Mouse (Mus musculus) forebrain, embryonic 12.5 days (tissue): ENCODE results near the gene Mrpl21. TPM values are rescaled to one million over a fixed set of nuclear protein-coding genes. Genes with fewer than 3 reads are reported as not detected.

Experiments
- ATAC-seq: fragments of 200-750 bp; cut with Nextera tagmentation; 2 replicates; pipeline ENCODE4 v1.8.0; 2017; ENCODE audit warnings: moderate TSS enrichment; ENCODE audit not compliant: low FRiP score
- H3K27ac ChIP-seq: fragments of 300-500 bp; sonication (generic); 2 replicates; pipeline ENCODE4 v1.5.1; 2016; ENCODE audit warnings: mild to moderate bottlenecking
- H3K27me3 ChIP-seq: fragments of 300-500 bp; sonication (generic); 2 replicates; pipeline ENCODE4 v1.6.1; 2016; ENCODE audit warnings: mild to moderate bottlenecking
- H3K36me3 ChIP-seq: fragments of 300-500 bp; sonication (generic); replicated peaks from 2 replicates; pipeline ENCODE4 v1.6.1; 2016; ENCODE audit warnings: mild to moderate bottlenecking
- H3K4me1 ChIP-seq: fragments of 300-500 bp; sonication (generic); 2 replicates; pipeline ENCODE4 v1.6.1; 2016
- H3K4me2 ChIP-seq: fragments of 300-500 bp; sonication (generic); 2 replicates; pipeline ENCODE4 v1.6.1; 2016; ENCODE audit warnings: mild to moderate bottlenecking, moderate library complexity
- H3K4me3 ChIP-seq: fragments of 300-500 bp; sonication (generic); replicated peaks from 2 replicates; pipeline ENCODE4 v1.5.1; 2016; ENCODE audit warnings: mild to moderate bottlenecking
- H3K9ac ChIP-seq: fragments of 300-500 bp; sonication (generic); 2 replicates; pipeline ENCODE4 v1.6.1; 2016; ENCODE audit warnings: mild to moderate bottlenecking
- H3K9me3 ChIP-seq: fragments of 300-500 bp; sonication (generic); 2 replicates; pipeline ENCODE4 v1.6.1; 2016
- WGBS: fragments of 180-500 bp; shearing (Covaris S2); methylation state at CpG from one replicate; pipeline ENCODE4 v1.1.7; 2016; 5-methylcytosine and 5-hydroxymethylcytosine counted together
- microRNA-seq: library from miRNA; unstranded; fragments of <30 nt; microRNA quantifications from one replicate; pipeline ENCODE4, GENCODE M21; 2017
- polyA plus RNA-seq: library from polyadenylated mRNA; unstranded; fragments of >200 nt; fragmentation: Nextera tagmentation; extraction: Ambion mirVana; gene quantifications from 2 replicates; pipeline ENCODE4 v1.2.1, GENCODE M21; 2016

The Mrpl21 gene
- polyA plus RNA-seq, 1 experiment from 2014 or later = 124 TPM

- no peak for ATAC-seq
- H3K27me3 ChIP-seq = no peaks in the 10 kb centered on the region
Observed at GRCm38 (mm10) chr19:3333247-3333646, 50.5 kb downstream of the Mrpl21 start.

DNA sequence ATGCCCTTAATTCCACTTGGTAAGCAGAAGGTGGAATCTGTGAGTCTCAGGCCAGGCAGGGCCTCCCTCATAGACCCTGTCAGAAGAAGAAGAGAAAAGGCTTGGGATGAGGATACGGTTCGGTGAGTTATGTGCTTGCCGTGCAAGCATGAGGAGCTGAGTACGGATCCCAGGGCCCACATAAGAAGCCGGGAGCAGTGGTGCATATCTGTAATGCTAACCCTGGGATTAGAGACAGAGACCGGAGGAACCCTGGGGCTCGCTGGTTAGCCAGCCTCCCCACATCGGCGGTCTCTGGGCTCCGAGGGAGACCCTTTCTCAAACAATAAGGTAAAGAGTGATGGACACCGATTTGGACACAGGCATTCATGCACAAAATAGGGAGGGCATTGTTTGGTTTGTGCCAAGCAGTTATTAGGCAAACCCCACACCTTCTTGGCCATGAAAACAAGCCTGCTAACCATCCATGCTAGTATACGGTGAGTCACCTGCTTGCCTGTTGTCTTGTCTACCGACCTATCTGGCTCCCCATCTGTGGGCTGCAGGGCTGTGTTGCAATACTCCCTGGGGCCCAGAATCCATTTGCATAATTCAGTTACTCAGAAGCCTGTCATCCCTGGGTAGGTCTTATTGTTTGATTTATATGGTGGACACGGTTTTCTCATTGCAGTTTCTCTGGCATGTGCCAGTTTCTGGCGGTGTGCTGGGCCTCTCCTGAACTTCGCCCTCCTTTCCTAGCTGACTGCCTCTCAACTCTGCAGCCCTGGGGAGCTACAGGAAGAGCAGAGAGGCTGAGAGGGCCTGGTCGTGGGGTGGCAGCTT, 51.2 kb downstream of the Mrpl21 start:
- WGBS = 55% methylated on average over 17 of the region's 17 CpGs
- no peak for ATAC-seq
- Histone ChIP-seq H3K9me3 (no peaks in the 10 kb centered on the region), H3K9ac (no peak overlapping the region), H3K27ac (no peak overlapping the region), H3K27me3 (no peaks in the 10 kb centered on the region), H3K4me1 (peaks cover 18% of the 10 kb centered on the region), H3K4me2 (no peak overlapping the region), H3K4me3 (no peak overlapping the region), H3K36me3 (no peaks in the 10 kb centered on the region)

More at GRCm38 (mm10) chr19:3333247-3333646, 50.5 kb downstream of the Mrpl21 start:
- H3K9ac ChIP-seq = no peak overlapping the region
- H3K4me1 ChIP-seq = peaks cover 18% of the 10 kb centered on the region
- no peaks in the 10 kb centered on the region for H3K36me3 ChIP-seq
- no peak overlapping the region for H3K27ac ChIP-seq
- no peaks in the 10 kb centered on the region for H3K9me3 ChIP-seq
- H3K4me3 ChIP-seq = no peak overlapping the region
- no peak overlapping the region for H3K4me2 ChIP-seq
- 72% methylated on average over 6 of the region's 6 CpGs for WGBS

DNA sequence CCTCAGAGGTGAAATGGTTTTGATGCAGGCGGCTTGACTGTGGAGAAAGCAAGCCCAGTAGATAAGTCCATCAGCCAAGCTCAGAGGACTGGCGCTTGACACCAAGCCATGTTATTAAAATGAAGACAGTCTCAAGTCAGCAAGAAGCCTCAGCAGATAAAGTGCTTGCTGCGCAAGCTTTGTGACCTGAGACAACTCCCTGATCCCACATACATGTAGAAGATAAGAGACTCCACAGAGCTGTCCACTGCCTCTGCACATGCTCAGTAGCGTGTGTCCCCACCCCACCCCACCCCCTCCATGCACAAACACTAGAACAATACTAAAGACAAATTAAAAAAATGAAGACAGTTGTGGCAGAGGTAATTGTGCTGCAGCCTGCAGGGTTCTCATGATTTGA, 51.8 kb downstream of the Mrpl21 start:
- peaks cover 18% of the 10 kb centered on the region for H3K4me1 ChIP-seq
- 89% methylated on average over 4 of the region's 4 CpGs for WGBS
- no peak overlapping the region for H3K4me2 ChIP-seq
- no peak overlapping the region for H3K9ac ChIP-seq
- no peaks in the 10 kb centered on the region for H3K9me3 ChIP-seq
- H3K27ac ChIP-seq = no peak overlapping the region
- no peak for ATAC-seq
- H3K36me3 ChIP-seq = no peaks in the 10 kb centered on the region
- no peaks in the 10 kb centered on the region for H3K27me3 ChIP-seq
- H3K4me3 ChIP-seq = no peak overlapping the region

DNA sequence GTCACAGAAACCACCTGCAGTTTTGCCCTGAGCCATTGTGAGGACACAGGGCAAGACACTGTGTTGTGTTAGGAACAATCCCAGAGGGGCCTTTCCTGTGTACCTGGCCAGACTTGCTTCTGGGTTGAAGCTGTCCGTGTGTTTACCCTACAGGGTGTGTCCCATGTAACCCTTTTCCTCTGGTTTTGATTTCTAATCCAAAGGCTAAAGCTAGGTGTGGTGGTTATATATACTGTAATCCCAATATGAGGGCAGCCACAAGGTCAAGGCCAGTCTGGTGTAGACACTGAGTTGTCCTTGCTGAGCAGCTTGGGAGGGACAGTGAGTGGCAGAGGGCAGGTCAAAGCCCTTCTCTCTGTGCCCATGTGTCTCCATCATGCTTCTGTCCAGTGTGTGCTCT, 53.2 kb downstream of the Mrpl21 start:
- ATAC-seq = no peak
- no peak overlapping the region for H3K4me3 ChIP-seq
- H3K27me3 ChIP-seq = no peaks in the 10 kb centered on the region
- peaks cover 18% of the 10 kb centered on the region for H3K4me1 ChIP-seq
- 84% methylated on average over 1 of the region's 1 CpGs for WGBS
- no peak overlapping the region for H3K4me2 ChIP-seq
- H3K27ac ChIP-seq = no peak overlapping the region
- no peak overlapping the region for H3K9ac ChIP-seq
- no peaks in the 10 kb centered on the region for H3K9me3 ChIP-seq
- no peaks in the 10 kb centered on the region for H3K36me3 ChIP-seq

DNA sequence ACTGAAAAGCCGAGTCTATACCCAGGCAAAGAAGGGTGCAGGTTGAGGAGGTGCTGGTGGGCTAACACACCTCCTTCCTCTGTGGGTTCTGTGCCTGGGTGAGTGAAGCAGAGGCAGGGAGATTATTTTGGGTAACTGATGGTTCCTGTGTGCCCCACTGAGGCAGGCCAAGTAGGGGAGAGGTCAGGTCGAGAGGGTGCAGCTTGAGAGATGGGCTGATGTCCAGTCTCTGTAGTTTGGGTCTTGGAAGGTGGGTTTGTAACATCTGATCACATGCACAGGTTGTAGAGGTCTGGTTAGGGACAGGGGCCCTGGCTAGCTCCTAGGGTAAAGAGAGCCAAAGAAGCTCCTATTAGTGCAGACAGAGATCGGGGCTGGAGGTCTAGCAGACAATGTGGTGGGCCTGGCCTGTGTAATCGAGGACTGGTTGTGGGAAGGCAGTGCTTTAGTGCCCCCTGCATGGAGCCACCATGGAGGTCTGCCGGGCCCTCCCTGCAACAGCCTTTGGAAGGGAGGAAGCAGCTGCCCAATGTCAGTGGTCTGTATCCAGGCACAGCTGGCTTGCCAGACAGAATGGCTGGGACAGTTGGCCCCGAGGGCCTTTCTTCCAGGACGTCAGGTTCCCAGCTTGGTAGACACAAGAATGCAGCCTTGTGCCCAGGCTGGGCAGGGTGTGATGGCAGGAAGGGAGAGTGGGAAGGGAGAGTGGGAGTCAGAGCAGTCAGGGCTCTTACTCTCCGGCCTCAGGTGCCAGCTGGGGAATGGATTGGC, 54.0 kb downstream of the Mrpl21 start:
- Histone ChIP-seq H3K4me3 (no peak overlapping the region), H3K27me3 (no peaks in the 10 kb centered on the region), H3K9me3 (no peaks in the 10 kb centered on the region), H3K27ac (no peak overlapping the region), H3K4me2 (no peak overlapping the region), H3K36me3 (no peaks in the 10 kb centered on the region), H3K9ac (no peak overlapping the region), H3K4me1 (peaks cover 18% of the 10 kb centered on the region)
- WGBS = 70% methylated on average over 8 of the region's 8 CpGs
- ATAC-seq = no peak

GRCm38 (mm10) chr19:3339187-3339586, 56.5 kb downstream of the Mrpl21 start:
- no peaks in the 10 kb centered on the region for H3K9me3 ChIP-seq
- no peak for ATAC-seq
- H3K9ac ChIP-seq = no peak overlapping the region
- peaks cover 6% of the 10 kb centered on the region for H3K4me1 ChIP-seq
- H3K36me3 ChIP-seq = no peaks in the 10 kb centered on the region
- no peak overlapping the region for H3K4me2 ChIP-seq
- no peak overlapping the region for H3K27ac ChIP-seq
- WGBS = 76% methylated on average over 8 of the region's 8 CpGs
- H3K27me3 ChIP-seq = no peaks in the 10 kb centered on the region
- H3K4me3 ChIP-seq = no peak overlapping the region

DNA sequence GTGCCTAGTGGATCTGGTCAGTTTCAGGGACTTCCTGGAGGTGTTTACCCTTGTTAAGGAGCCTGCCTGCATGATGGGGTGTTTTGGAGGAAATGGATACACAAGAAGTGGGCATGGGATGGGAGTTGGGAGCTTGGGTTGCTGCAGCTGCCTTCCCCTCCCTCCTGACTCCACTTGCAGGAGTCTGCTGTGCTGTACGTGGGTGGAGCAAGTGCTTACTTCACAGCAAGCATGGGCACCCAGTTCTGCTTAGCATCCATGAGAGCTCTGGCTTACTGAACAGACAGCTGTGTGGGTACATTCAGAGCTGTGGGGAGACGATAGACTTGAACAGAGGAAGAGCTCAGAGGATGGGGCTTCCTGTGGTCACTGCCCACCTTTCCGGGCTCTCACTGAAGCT, 58.3 kb downstream of the Mrpl21 start:
- 0 out of 2 replicates have a peak, but pooled peaks cover 5% of the 10 kb centered on the region for H3K4me1 ChIP-seq
- no peak for ATAC-seq
- WGBS = 80% methylated on average over 3 of the region's 3 CpGs

More for the DNA sequence above, 58.3 kb downstream of the Mrpl21 start:
- Histone ChIP-seq H3K27ac (no peak overlapping the region), H3K9me3 (no peaks in the 10 kb centered on the region), H3K27me3 (no peaks in the 10 kb centered on the region), H3K4me3 (no peak overlapping the region), H3K36me3 (no peaks in the 10 kb centered on the region), H3K4me2 (no peak overlapping the region), H3K9ac (no peak overlapping the region)

Small RNA genes lying within 50 kb of the gene (microRNA-seq; reads per million reads assigned to microRNA genes)
- 1.7 reads per million for gene Mir6984

Other genes starting within 250 kb of the Mrpl21 start
- 11.0 and 11.3 TPM in 2 replicates for gene Ighmbp2, start 116 bp downstream of the Mrpl21 start, polyA plus RNA-seq
- gene Cpt1a, start 39.4 kb downstream of the Mrpl21 start, polyA plus RNA-seq = 11.7 and 14.4 TPM in 2 replicates
- gene Tesmin, start 106.0 kb downstream of the Mrpl21 start, polyA plus RNA-seq = 0.41 and 0.44 TPM in 2 replicates
- 1.1 and 2.0 TPM in 2 replicates for gene Gal, start 131.6 kb downstream of the Mrpl21 start, polyA plus RNA-seq